Mouse (Mus musculus): ENCODE data around the gene S100a8. TPM values are rescaled to one million over a fixed set of nuclear protein-coding genes. Genes with fewer than 3 reads are reported as not detected.

The S100a8 gene
- total RNA-seq, 2 experiments from 2014 or later = 3.0 TPM; not detected in 1

GRCm38 (mm10) chr3:90686835-90687234 lies 18.1 kb downstream of the S100a8 start:
- intact Hi-C loops (cut with DNase I) = no loop called here
- TF ChIP-seq CTCF (IDR thresholded peaks at IDR 0.05) = no peak
- Histone ChIP-seq H3K27ac (no peak overlapping the region), H3K4me3 (no peak overlapping the region)
- no peak for DNase-seq (ENCODE audit: extremely low spot score in 1 of 2, low spot score in 2 of 2)

DNA sequence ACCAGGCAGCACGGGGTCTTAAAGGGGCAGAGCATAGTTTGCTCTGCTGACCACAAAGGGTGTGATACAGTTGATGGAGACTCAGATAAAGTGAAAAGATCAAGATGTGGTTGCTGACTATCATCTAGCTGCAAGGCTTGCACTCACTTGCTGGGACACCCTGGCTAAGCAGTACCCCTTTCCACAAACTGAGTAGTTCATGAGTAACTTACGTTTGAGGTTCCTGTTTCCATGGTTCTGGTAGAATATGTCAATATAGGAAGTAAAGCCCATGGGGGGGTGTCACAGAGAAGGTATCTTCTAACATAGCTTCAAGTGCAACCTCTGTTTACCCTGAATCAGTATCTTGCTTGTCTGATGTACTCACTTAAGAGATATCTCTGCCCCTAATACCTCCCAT lies 24.7 kb downstream of the S100a8 start:
- no peak for TF ChIP-seq CTCF (IDR thresholded peaks at IDR 0.05)
- Histone ChIP-seq H3K27ac (no peak overlapping the region), H3K4me3 (no peak overlapping the region)
- no peak for DNase-seq (ENCODE audit: extremely low spot score in 1 of 2, low spot score in 2 of 2)
- intact Hi-C loops (cut with DNase I) = no loop called here

GRCm38 (mm10) chr3:90695613-90696012 lies 26.8 kb downstream of the S100a8 start, which contains the start of gene S100a9:
Gene S100a9, minus strand, starts transcription at chr3:90695721.
- no peak within 1 kb of the TSS for H3K27ac ChIP-seq
- H3K4me3 ChIP-seq = no peak within 1 kb of the TSS
- intact Hi-C loops (cut with DNase I) = no loop called here
- TF ChIP-seq CTCF (IDR thresholded peaks at IDR 0.05) = no peak
- DNase-seq (ENCODE audit: extremely low spot score in 1 of 2, low spot score in 2 of 2) = no peak

DNA sequence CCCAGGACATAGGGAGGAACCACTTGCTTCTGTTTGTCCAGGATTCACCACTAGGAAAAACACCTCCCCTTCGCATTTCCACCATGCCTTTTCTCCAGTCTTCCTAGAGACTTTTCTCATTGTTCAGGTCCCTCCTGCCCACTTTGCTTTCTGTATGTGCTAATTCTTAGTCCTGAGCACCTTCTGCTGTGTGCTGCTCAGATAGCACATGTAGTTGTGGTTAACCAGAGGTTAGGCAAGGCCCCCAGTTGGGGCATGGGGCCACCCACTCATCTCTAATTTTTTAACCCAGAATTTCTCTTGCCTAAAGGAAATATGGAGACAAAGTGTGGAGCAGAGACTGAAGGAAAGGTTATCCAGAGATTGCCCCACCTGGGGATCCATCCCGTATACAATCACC lies 33.5 kb downstream of the S100a8 start:
- H3K27ac ChIP-seq = no peak overlapping the region
- DNase-seq (ENCODE audit: extremely low spot score in 1 of 2, low spot score in 2 of 2) = no peak
- H3K4me3 ChIP-seq = no peak overlapping the region
- TF ChIP-seq CTCF (IDR thresholded peaks at IDR 0.05) = no peak
- intact Hi-C loops (cut with DNase I) = no loop called here

- peak; percentile 13 to 22 for DNase-seq (ENCODE audit: extremely low spot score in 1 of 2, low spot score in 2 of 2)
- intact Hi-C loops (cut with DNase I) = loop anchor here (1.0 to 5.0 kb wide), 3 partner anchors 56 to 296 kb away; partner anchors contain the start of genes S100a7a and Snapin
- no peak overlapping the region for H3K27ac ChIP-seq
- TF ChIP-seq CTCF (IDR thresholded peaks at IDR 0.05) = peak; percentile 89
- no peak overlapping the region for H3K4me3 ChIP-seq
Measured at GRCm38 (mm10) chr3:90708523-90709202, 39.9 kb downstream of the S100a8 start.

GRCm38 (mm10) chr3:90709591-90710460 lies 41.0 kb downstream of the S100a8 start:
- Histone ChIP-seq H3K4me3 (no peak overlapping the region), H3K27ac (no peak overlapping the region)
- peak; percentile 79 to 86 for DNase-seq (ENCODE audit: extremely low spot score in 1 of 2, low spot score in 2 of 2)
- TF ChIP-seq CTCF (IDR thresholded peaks at IDR 0.05) = peak; percentile 98
- intact Hi-C loops (cut with DNase I) = loop anchor here (1.0 to 5.0 kb wide), 3 partner anchors 58 to 298 kb away; partner anchors contain the start of genes S100a7a and Snapin

Other genes starting within 250 kb of the S100a8 start
- 10 to 100 TPM; 62.1 to 65.7 TPM for gene Ints3, start 235.4 kb upstream of the S100a8 start, total RNA-seq (2021)
- gene Npr1, start 203.1 kb upstream of the S100a8 start, total RNA-seq (2021) = 1 to 10 TPM; 3.3 TPM
- 10 to 100 TPM; 75.1 to 92.3 TPM for gene Ilf2, start 192.9 kb upstream of the S100a8 start, total RNA-seq (2021)
- 10 to 100 TPM; 48.8 to 50.9 TPM for gene Snapin, start 177.9 kb upstream of the S100a8 start, total RNA-seq (2021)
- 100 to 1,000 TPM; 164 TPM for gene Chtop, start 159.5 kb upstream of the S100a8 start, total RNA-seq (2021)
- gene S100a1, start 154.6 kb upstream of the S100a8 start, total RNA-seq (2021) = 100 to 1,000 TPM; 119 to 123 TPM
- gene S100a13, start 154.5 kb upstream of the S100a8 start, total RNA-seq (2021) = 10 to 100 TPM; 15.4 to 18.1 TPM
- under 1 TPM in 1 of 2 experiments, not detected in 1; 0.34 TPM for gene S100a14, start 142.1 kb upstream of the S100a8 start, total RNA-seq (2021)
- gene S100a16, start 131.7 kb upstream of the S100a8 start, total RNA-seq (2021) = 10 to 100 TPM; 60.2 to 70.1 TPM
- under 1 TPM; 0.56 to 0.81 TPM for gene S100a3, start 108.4 kb upstream of the S100a8 start, total RNA-seq (2021)
- gene S100a2, start 78.7 kb upstream of the S100a8 start, total RNA-seq (2021) = not detected
- gene Gm42674, start 67.1 kb upstream of the S100a8 start, total RNA-seq (2021) = not detected
- gene S100a4, start 65.2 kb upstream of the S100a8 start, total RNA-seq (2021) = 1 to 10 TPM; 4.6 to 4.8 TPM
- not detected for gene S100a5, start 60.5 kb upstream of the S100a8 start, total RNA-seq (2021)
- 10 to 100 TPM; 28.8 to 31.0 TPM for gene S100a6, start 56.1 kb upstream of the S100a8 start, total RNA-seq (2021)
- 1 to 10 TPM in 1 of 2 experiments, under 1 TPM in 1; 0.72 to 1.1 TPM for gene S100a7a, start 15.0 kb upstream of the S100a8 start, total RNA-seq (2021)
- gene S100a9, start 26.7 kb downstream of the S100a8 start, total RNA-seq (2021) = 1 to 10 TPM in 1 of 2 experiments, not detected in 1; 2.1 TPM
- gene Pglyrp4, start 57.9 kb downstream of the S100a8 start, total RNA-seq (2021) = not detected
- not detected for gene Gm5849, start 108.9 kb downstream of the S100a8 start, total RNA-seq (2021)

All from left cerebral cortex, adult 2 months (tissue).